Mouse (Mus musculus) testis, adult 2 months (tissue): ENCODE results near the gene Nell2. TPM values are rescaled to one million over a fixed set of nuclear protein-coding genes. Genes with fewer than 3 reads are reported as not detected.

Source experiments
- H3K27ac ChIP-seq: fragments of 200-500 bp; 2 replicates; pipeline ENCODE4 v1.5.1; 2012; ENCODE audit warnings: low read depth, low read length; ENCODE audit not compliant: control insufficient read depth, insufficient read depth
- H3K27me3 ChIP-seq: fragments of 200-500 bp; 2 replicates; pipeline ENCODE4 v1.6.1; 2012; ENCODE audit warnings: mild to moderate bottlenecking, low read length, moderate library complexity; ENCODE audit not compliant: control insufficient read depth, insufficient read depth
- H3K36me3 ChIP-seq: fragments of 200-500 bp; 2 replicates; pipeline ENCODE4 v1.6.1; 2012; ENCODE audit warnings: mild to moderate bottlenecking, low read length; ENCODE audit not compliant: control insufficient read depth, insufficient read depth
- H3K4me1 ChIP-seq: fragments of 200-500 bp; 2 replicates; pipeline ENCODE4 v1.6.1; 2012; ENCODE audit warnings: low read length; ENCODE audit not compliant: control insufficient read depth, insufficient read depth
- H3K4me3 ChIP-seq: fragments of 200-500 bp; 2 replicates; pipeline ENCODE4 v1.5.1; 2012; ENCODE audit warnings: low read depth, mild to moderate bottlenecking, low read length, moderate library complexity, mixed read lengths; ENCODE audit not compliant: control insufficient read depth
- CTCF ChIP-seq: fragments of 200-500 bp; IDR thresholded peaks from 2 replicates; pipeline ENCODE4 v1.5.1; 2012; ENCODE audit warnings: low read depth, mild to moderate bottlenecking, inconsistent platforms, low read length, moderate library complexity; ENCODE audit not compliant: control insufficient read depth, insufficient read depth, insufficient replicate concordance
- POLR2A ChIP-seq: fragments of 200-500 bp; IDR thresholded peaks from 2 replicates; pipeline ENCODE4 v1.6.1; 2012; ENCODE audit warnings: low read depth, mild to moderate bottlenecking, inconsistent platforms, low read length, moderate library complexity; ENCODE audit not compliant: control insufficient read depth
- polyA plus RNA-seq: library from polyadenylated mRNA; depleted of rRNA; stranded (reverse); fragments of >200 nt; gene quantifications from 2 replicates; pipeline ENCODE4 v1.2.3, GENCODE M21; 2012

Gene Nell2
- polyA plus RNA-seq, 1 experiment: 11.7 TPM

DNA sequence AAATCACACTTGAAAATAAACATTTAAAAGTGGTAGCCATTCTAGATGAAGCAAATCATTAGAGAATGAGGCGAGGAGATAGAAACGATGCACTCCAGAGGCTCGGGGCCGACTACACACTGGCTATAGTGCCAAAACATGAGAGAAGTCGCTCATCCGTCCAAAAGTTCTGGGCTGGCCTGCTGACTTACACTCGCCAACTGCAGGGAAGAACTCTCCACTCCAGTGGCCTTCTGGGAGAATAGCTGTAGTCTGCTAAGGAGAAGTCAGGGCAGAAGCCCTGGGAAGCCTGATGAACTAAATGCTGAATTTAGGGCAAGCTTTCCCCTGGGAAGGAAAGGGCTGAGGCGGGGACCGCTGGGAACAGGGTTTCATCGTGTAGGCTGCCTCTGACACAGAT lies 231.8 kb downstream of the Nell2 start:
- Histone ChIP-seq H3K27me3 (no peaks in the 10 kb centered on the region), H3K4me3 (no peak overlapping the region), H3K36me3 (no peaks in the 10 kb centered on the region), H3K4me1 (no peaks in the 10 kb centered on the region), H3K27ac (no peak overlapping the region)
- no peak for TF ChIP-seq CTCF

GRCm38 (mm10) chr15:95289047-95289446 lies 239.3 kb downstream of the Nell2 start:
- no peak overlapping the region for H3K4me3 ChIP-seq
- H3K27ac ChIP-seq: no peak overlapping the region
- no peaks in the 10 kb centered on the region for H3K27me3 ChIP-seq
- no peaks in the 10 kb centered on the region for H3K4me1 ChIP-seq
- TF ChIP-seq CTCF (no peak), POLR2A (no peak)
- H3K36me3 ChIP-seq: no peaks in the 10 kb centered on the region

GRCm38 (mm10) chr15:95285199-95285598 lies 243.2 kb downstream of the Nell2 start:
- no peak overlapping the region for H3K4me3 ChIP-seq
- TF ChIP-seq POLR2A (no peak), CTCF (no peak)
- H3K27ac ChIP-seq: no peak overlapping the region
- H3K27me3 ChIP-seq: no peaks in the 10 kb centered on the region
- H3K36me3 ChIP-seq: no peaks in the 10 kb centered on the region
- H3K4me1 ChIP-seq: no peaks in the 10 kb centered on the region

DNA sequence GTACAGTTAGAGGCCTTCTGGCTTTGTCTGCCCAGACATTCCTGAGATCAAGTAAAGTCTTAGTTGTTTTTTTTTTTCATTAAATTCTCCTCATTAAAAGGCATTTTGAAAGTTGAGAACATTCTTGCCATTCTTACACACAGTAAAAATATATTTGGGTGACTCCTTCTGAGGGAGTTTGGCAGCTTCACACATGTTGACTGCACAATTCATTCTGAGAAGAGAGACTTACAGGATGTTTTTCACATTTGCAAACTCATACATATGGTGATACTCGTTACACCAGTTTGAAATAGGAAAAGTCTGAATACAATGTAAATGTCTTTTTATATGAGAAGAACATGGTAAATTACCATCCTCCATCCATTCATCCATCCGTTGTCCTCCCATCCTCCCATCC lies 247.4 kb downstream of the Nell2 start:
- TF ChIP-seq POLR2A (no peak), CTCF (no peak)
- Histone ChIP-seq H3K4me1 (no peaks in the 10 kb centered on the region), H3K4me3 (no peak overlapping the region), H3K36me3 (no peaks in the 10 kb centered on the region), H3K27ac (no peak overlapping the region), H3K27me3 (no peaks in the 10 kb centered on the region)

GRCm38 (mm10) chr15:95278001-95278400 lies 250.4 kb downstream of the Nell2 start:
- Histone ChIP-seq H3K4me1 (no peaks in the 10 kb centered on the region), H3K36me3 (no peaks in the 10 kb centered on the region), H3K27ac (no peak overlapping the region), H3K4me3 (no peak overlapping the region), H3K27me3 (no peaks in the 10 kb centered on the region)
- TF ChIP-seq POLR2A (no peak), CTCF (no peak)

DNA sequence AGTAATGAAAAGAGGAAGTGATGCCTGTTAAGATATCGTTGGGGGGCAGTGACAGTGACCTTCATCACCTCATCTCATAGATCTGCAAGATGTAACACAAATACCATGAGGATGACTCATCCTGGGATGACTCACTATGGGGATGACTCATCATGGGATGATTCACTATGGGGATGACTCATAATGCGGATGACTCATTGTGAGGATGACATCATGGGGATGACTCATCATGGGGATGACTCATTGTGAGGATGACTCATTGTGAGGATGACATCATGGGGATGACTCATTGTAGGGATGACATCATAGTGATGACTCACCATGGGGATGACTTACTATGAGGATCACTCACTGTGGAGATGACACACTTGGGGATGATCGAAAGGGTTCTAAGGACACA lies 251.8 kb downstream of the Nell2 start:
- Histone ChIP-seq H3K4me1 (no peaks in the 10 kb centered on the region), H3K27me3 (no peaks in the 10 kb centered on the region), H3K4me3 (no peak overlapping the region), H3K36me3 (no peaks in the 10 kb centered on the region), H3K27ac (no peak overlapping the region)
- TF ChIP-seq POLR2A (no peak), CTCF (no peak)

DNA sequence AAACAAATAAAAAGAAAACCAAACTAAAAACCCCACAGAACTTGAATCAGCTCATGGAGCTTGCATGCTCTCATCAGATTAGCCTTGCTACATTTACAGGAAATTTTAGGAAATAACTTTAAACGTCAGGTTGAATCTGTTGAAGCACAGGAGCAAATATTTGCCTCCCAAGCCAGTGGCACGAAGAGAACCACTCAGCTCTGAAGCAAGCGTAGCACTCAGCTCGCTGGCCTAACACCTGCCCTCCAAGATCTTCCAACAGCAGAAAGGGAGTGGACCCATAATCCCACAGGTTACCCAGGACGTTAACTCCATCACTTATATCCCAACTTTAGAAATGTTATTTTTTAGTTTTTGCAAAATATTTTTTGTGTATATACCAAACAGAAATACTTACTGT lies 252.8 kb downstream of the Nell2 start:
- H3K27me3 ChIP-seq: no peaks in the 10 kb centered on the region
- H3K4me1 ChIP-seq: no peaks in the 10 kb centered on the region
- H3K4me3 ChIP-seq: no peak overlapping the region
- TF ChIP-seq CTCF: no peak
- no peak for TF ChIP-seq POLR2A
- no peak overlapping the region for H3K27ac ChIP-seq
- H3K36me3 ChIP-seq: no peaks in the 10 kb centered on the region

GRCm38 (mm10) chr15:95273236-95273635 lies 255.1 kb downstream of the Nell2 start:
- TF ChIP-seq POLR2A: no peak
- Histone ChIP-seq H3K27me3 (no peaks in the 10 kb centered on the region), H3K36me3 (no peaks in the 10 kb centered on the region), H3K27ac (no peak overlapping the region), H3K4me1 (no peaks in the 10 kb centered on the region), H3K4me3 (no peak overlapping the region)
